Mouse (Mus musculus) midbrain, embryonic 10.5 days (tissue): ENCODE results near the gene Rragd. TPM values are rescaled to one million over a fixed set of nuclear protein-coding genes. Genes with fewer than 3 reads are reported as not detected.

Experiments used
- DNase-seq: peaks from one replicate; pipeline ENCODE4 v3.0.0-alpha.2; 2017; ENCODE audit warnings: low spot score
- H3K27ac ChIP-seq: fragments of 300-500 bp; sonication (generic); replicated peaks from 2 replicates; pipeline ENCODE4 v1.5.1; 2016; ENCODE audit warnings: mild to moderate bottlenecking
- H3K27me3 ChIP-seq: fragments of 300-500 bp; sonication (generic); 2 replicates; pipeline ENCODE4 v1.6.1; 2016; ENCODE audit warnings: low read depth, mild to moderate bottlenecking; ENCODE audit not compliant: poor library complexity, severe bottlenecking
- H3K36me3 ChIP-seq: fragments of 300-500 bp; sonication (generic); 2 replicates; pipeline ENCODE4 v1.6.1; 2016; ENCODE audit warnings: mild to moderate bottlenecking, moderate library complexity
- H3K4me1 ChIP-seq: fragments of 300-500 bp; sonication (generic); 2 replicates; pipeline ENCODE4 v1.6.1; 2016
- H3K4me3 ChIP-seq: fragments of 300-500 bp; sonication (generic); 2 replicates; pipeline ENCODE4 v1.5.1; 2016; ENCODE audit warnings: mild to moderate bottlenecking, moderate library complexity
- H3K9me3 ChIP-seq: fragments of 300-500 bp; sonication (generic); replicated peaks from 2 replicates; pipeline ENCODE4 v1.6.1; 2016; ENCODE audit warnings: mild to moderate bottlenecking
- WGBS: fragments of 180-500 bp; shearing (Covaris S2); methylation state at CpG from one replicate; pipeline ENCODE4 v1.1.7; 2016; 5-methylcytosine and 5-hydroxymethylcytosine counted together
- polyA plus RNA-seq: library from polyadenylated mRNA; unstranded; fragments of >200 nt; fragmentation: Nextera tagmentation; extraction: Ambion mirVana; gene quantifications from 2 replicates; pipeline ENCODE4 v1.2.1, GENCODE M21; 2016

Rragd gene
- polyA plus RNA-seq, 1 experiment from 2014 or later, result 28.4 TPM

- Histone ChIP-seq H3K4me1 (peaks cover 15% of the 10 kb centered on the region), H3K9me3 (no peaks in the 10 kb centered on the region), H3K27me3 (no peaks in the 10 kb centered on the region), H3K36me3 (no peaks in the 10 kb centered on the region), H3K27ac (no peak within 1 kb of the TSS), H3K4me3 (no peak within 1 kb of the TSS)
- DNase-seq, result no peak
- WGBS, result 88% methylated on average over 4 of the region's 4 CpGs
Observed at GRCm38 (mm10) chr4:33062981-33063380, 80.1 kb downstream of the Rragd start, which contains the start of gene Gabrr2. Gene Gabrr2, plus strand, starts transcription at chr4:33062999.

GRCm38 (mm10) chr4:33064986-33065385 is 82.1 kb downstream of the Rragd start:
- Histone ChIP-seq H3K27me3 (no peaks in the 10 kb centered on the region), H3K4me1 (peaks cover 15% of the 10 kb centered on the region), H3K36me3 (no peaks in the 10 kb centered on the region), H3K27ac (no peak overlapping the region), H3K4me3 (no peak overlapping the region), H3K9me3 (no peaks in the 10 kb centered on the region)
- no peak for DNase-seq
- WGBS, result 82% methylated on average over 6 of the region's 6 CpGs

GRCm38 (mm10) chr4:33066223-33066960 is 83.6 kb downstream of the Rragd start:
- no peak overlapping the region for H3K4me3 ChIP-seq
- H3K27ac ChIP-seq, result peak overlapping the region; percentile 24; the same call in 1 of the 2 replicates
- WGBS, result 59% methylated on average over 14 of the region's 14 CpGs
- peaks cover 15% of the 10 kb centered on the region for H3K4me1 ChIP-seq
- H3K9me3 ChIP-seq, result no peaks in the 10 kb centered on the region
- H3K27me3 ChIP-seq, result no peaks in the 10 kb centered on the region
- no peak for DNase-seq
- H3K36me3 ChIP-seq, result no peaks in the 10 kb centered on the region

GRCm38 (mm10) chr4:33067331-33067730 is 84.5 kb downstream of the Rragd start:
- Histone ChIP-seq H3K4me1 (peaks cover 12% of the 10 kb centered on the region), H3K27ac (no peak overlapping the region), H3K27me3 (no peaks in the 10 kb centered on the region), H3K9me3 (no peaks in the 10 kb centered on the region), H3K4me3 (no peak overlapping the region), H3K36me3 (no peaks in the 10 kb centered on the region)
- no peak for DNase-seq
- 94% methylated on average over 3 of the region's 3 CpGs for WGBS

- DNase-seq, result no peak
Observed at GRCm38 (mm10) chr4:33067826-33068225, 85.0 kb downstream of the Rragd start.

GRCm38 (mm10) chr4:33068894-33069293 is 86.1 kb downstream of the Rragd start:
- DNase-seq, result no peak
- H3K27me3 ChIP-seq, result no peaks in the 10 kb centered on the region
- H3K36me3 ChIP-seq, result no peaks in the 10 kb centered on the region
- peaks cover 23% of the 10 kb centered on the region for H3K4me1 ChIP-seq
- no peaks in the 10 kb centered on the region for H3K9me3 ChIP-seq
- 80% methylated on average over 6 of the region's 6 CpGs for WGBS
- no peak overlapping the region for H3K27ac ChIP-seq
- no peak overlapping the region for H3K4me3 ChIP-seq

More at GRCm38 (mm10) chr4:33067826-33068225, 85.0 kb downstream of the Rragd start:
- H3K4me3 ChIP-seq, result no peak overlapping the region
- H3K27ac ChIP-seq, result no peak overlapping the region
- no peaks in the 10 kb centered on the region for H3K36me3 ChIP-seq
- no peaks in the 10 kb centered on the region for H3K27me3 ChIP-seq
- 91% methylated on average over 6 of the region's 6 CpGs for WGBS
- H3K9me3 ChIP-seq, result no peaks in the 10 kb centered on the region
- H3K4me1 ChIP-seq, result peaks cover 17% of the 10 kb centered on the region

GRCm38 (mm10) chr4:33070326-33070725 is 87.5 kb downstream of the Rragd start:
- H3K9me3 ChIP-seq, result no peaks in the 10 kb centered on the region
- no peak overlapping the region for H3K4me3 ChIP-seq
- H3K27ac ChIP-seq, result no peak overlapping the region
- H3K4me1 ChIP-seq, result peaks cover 23% of the 10 kb centered on the region
- H3K36me3 ChIP-seq, result no peaks in the 10 kb centered on the region
- DNase-seq, result peak; percentile 10
- H3K27me3 ChIP-seq, result no peaks in the 10 kb centered on the region
- WGBS, result 94% methylated on average over 6 of the region's 6 CpGs

GRCm38 (mm10) chr4:33071337-33071736 is 88.5 kb downstream of the Rragd start:
- no peak for DNase-seq
- Histone ChIP-seq H3K36me3 (no peaks in the 10 kb centered on the region), H3K4me1 (peaks cover 18% of the 10 kb centered on the region), H3K9me3 (no peaks in the 10 kb centered on the region), H3K27ac (no peak overlapping the region), H3K4me3 (no peak overlapping the region), H3K27me3 (no peaks in the 10 kb centered on the region)
- WGBS, result 95% methylated on average over 6 of the region's 6 CpGs

Other genes starting within 250 kb of the Rragd start
- 124 and 142 TPM in 2 replicates for gene Lyrm2, start 182.8 kb upstream of the Rragd start, polyA plus RNA-seq
- 23.7 and 32.0 TPM in 2 replicates for gene Ankrd6, start 32.2 kb upstream of the Rragd start, polyA plus RNA-seq
- 46.5 and 49.5 TPM in 2 replicates for gene Ube2j1, start 48.4 kb downstream of the Rragd start, polyA plus RNA-seq
- gene Gabrr2, start 80.0 kb downstream of the Rragd start, polyA plus RNA-seq, result 0.24 and 0.39 TPM in 2 replicates
- 0.07 TPM in 1 of 2 replicates, not detected in the other for gene Gabrr1, start 149.5 kb downstream of the Rragd start, polyA plus RNA-seq
- gene Pm20d2, start 206.7 kb downstream of the Rragd start, polyA plus RNA-seq, result 1.1 TPM in 2 replicates
- 4.7 and 6.5 TPM in 2 replicates for gene Srsf12, start 226.0 kb downstream of the Rragd start, polyA plus RNA-seq